Mouse (Mus musculus) lung, postnatal 4 days (tissue): ENCODE results near the gene Fv1.

Experiments used
- DNase-seq, 2 experiments: peaks; one replicate each; pipeline ENCODE4 v3.0.0; 2021

Fv1 gene

DNA sequence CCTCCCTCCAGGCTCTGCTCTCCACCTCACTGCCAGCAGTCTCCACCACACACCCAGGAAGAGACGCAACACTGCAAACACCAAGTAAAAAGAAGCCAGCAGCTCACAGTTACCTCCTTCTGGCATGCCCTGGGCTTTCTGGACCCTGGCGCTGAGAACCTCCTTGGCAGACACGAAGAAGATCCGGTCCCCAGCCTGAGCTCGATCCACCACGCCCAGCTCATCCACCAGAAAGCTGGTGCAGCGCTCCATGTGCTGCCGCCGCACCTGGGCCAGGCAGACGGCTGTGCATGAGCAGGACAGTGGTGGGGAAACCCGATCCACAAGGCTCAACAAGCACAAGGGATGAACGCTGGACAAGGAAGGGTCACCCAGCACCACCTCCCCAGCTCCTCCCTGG lies 17.4 kb downstream of the Fv1 start:
- DNase-seq: no peak

DNA sequence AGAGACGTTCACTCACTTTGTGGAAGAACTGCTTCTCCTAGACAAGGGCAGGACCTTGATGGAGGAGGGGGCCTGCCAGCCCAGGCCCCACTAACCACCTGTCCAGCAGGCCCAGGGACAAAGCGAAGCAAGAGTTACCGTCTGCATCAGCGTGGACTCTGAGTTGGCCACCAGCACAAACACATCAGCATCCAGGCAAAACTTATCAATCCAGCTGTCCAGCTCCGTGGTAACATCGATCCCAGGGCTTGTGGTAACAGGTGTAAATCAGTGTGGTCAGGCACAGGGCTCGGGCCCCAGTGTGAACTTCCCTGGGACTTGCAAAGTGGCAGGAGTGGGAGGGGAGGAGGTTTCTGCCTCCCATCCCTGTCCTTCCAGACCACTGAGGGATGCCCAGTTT lies 18.5 kb downstream of the Fv1 start:
- no peak for DNase-seq

DNA sequence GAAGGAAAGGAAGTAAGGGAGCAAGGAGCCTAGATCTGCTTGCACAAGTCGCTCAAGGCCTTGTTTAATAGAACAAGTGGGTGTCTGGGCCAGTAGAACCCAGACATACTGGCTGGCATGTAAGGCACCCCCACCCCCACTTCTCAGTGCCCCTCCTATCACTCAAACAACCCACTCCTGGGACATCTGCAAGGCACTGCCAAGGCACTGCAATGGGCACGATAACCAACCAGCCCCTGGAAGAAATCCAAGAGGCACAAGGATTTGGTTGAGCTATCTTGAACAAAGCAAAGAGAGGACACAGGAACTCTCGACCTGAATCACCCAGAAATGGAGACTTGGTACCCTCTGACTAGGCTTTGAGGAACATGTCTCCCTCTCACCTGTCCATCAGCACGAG lies 19.5 kb downstream of the Fv1 start:
- no peak for DNase-seq

DNA sequence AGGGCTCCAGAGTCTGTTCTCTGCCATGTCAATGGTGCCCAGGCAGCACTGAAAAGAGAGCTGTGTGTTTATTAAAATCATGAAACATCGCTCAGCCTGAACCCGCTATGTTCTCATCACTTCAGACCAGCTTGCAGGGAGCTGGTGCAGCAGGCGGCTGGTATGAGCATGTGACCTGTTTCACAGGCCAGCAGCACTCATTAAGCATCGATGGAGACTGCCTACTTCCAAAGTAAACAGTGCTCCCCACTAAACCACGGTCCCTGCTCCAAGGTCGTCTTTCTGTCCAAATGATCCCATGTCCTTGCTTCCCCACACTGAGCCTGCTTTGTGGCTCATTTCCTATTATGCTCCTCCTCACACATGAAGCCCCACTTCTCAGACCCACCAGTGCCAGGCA lies 21.6 kb downstream of the Fv1 start:
- DNase-seq: no peak

DNA sequence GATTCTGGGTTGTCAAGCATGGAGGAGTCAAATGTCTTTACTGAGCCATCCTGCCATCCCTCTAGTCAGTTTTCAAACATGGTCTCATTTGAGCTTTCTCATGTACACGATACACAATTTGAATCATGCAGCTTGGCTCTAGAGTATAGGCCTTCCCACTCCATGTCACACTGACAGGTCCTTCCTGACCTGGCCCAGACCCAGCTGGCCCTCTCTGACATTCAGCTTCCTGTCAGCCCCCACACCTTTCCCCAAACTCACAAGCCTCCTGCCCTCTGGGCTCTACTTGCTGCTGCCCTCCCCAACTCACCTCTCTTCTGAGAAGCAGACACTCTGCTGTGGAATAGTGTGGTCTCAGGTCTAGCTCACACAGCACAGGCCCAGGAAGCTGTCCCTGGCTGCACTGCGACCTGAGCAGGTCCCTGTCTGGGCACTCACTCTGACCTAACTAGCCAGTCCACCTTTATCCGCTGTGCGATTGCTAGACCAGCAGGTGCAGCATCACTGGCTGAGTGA lies 27.1 kb downstream of the Fv1 start:
- no peak for DNase-seq

DNA sequence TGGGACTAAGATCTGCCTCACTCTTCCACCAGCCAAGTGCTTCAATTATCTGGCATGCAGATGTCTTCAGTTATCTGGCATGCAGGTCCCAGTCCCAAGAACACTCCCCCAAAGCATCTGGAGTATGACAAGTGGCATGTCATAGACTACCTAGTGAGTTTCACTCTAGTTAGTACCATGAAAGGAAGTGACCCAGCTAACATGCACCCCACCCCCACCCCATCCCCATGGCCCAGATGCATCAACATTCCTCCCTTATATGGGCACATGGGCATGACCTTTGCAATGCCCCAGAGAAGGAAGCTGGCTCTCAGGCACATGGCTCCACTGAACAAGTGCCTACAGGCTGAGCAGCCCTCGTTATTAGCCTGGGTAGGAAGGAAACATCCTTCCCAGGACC lies 27.6 kb downstream of the Fv1 start:
- no peak for DNase-seq

DNA sequence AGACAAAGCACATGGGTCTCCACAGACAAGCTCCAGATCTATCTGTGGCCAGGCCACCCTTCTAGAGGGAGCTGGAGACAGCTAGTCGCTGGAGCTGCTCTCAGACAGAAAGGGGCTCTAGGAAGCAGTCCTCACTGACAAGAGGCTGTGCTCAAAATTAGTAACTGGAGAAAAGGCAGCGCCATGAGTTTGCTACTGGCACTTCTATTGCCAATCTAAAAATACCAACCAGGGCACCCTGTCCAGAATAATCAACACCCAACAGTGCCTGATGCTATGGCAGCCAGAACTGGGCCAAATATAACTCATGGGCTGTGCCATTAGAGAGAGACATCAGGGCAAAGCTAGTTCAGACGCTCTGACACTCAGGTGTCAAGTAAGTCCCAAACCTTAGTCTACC lies 28.6 kb downstream of the Fv1 start:
- no peak for DNase-seq

DNA sequence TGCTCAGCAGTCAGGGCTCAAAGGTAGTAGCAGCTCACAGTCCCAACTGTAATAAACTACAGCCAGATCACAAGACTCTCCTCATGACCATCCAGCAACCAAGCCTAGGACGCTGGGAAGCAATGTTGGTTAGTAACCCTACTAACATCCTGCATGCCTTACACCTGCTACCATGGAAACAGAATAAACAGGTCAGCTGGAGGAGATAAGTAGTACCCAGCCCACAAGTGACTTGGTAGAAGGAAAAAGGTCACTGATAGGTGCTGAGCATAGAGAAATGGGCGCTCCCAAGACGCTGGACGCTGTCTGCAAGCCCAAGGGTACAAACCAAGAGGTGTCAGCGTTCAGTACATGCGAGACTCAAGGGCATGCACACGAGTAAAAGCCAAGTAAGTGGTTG lies 31.7 kb downstream of the Fv1 start:
- no peak for DNase-seq

DNA sequence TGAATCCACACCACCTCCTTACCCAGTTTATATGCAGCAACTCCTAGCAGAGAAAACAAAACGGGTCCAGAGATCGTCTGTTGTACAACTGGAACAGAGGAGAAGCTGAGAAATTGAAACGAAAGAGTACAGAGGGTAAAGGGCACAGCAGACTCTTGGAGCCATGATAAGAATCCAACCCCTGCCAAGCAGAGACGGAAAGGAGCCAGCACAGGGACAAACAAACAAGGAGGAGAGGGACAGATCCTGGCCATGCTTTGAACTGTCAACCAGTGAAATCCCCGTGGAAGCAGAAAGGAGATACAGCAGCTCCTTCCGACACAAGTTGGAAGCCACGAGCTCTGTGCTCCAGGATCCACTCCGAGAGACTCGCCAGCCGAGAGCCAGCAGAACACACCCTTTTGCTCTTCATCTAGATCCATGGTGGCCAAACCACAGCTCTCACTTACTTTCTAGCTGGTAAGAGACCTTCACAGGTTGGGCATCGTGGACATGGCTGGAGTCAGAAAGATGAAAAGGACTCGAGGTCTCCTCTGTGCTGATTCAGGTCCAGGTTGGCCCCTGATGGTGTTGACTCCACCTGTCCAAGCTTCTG lies 34.2 kb downstream of the Fv1 start:
- DNase-seq: no peak

DNA sequence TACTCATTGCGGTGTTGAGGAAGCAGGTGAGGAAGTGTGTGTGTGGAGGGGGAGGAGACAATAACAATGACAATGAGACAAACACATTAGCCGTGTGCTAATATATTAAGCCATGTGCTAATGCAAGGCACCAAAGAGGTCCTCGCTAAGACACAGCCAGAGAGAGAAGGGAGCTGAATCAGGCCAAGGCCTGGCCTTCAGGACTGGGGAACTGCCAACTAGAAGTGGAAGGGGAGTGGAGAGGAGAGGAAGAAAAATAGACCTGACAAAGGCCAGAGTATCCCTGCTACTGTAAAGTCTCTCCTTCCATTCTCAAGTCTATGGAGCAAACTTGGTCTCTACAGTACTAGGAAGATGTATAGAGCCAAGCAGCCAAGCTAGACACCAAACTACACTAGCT lies 34.8 kb downstream of the Fv1 start:
- DNase-seq: no peak

DNA sequence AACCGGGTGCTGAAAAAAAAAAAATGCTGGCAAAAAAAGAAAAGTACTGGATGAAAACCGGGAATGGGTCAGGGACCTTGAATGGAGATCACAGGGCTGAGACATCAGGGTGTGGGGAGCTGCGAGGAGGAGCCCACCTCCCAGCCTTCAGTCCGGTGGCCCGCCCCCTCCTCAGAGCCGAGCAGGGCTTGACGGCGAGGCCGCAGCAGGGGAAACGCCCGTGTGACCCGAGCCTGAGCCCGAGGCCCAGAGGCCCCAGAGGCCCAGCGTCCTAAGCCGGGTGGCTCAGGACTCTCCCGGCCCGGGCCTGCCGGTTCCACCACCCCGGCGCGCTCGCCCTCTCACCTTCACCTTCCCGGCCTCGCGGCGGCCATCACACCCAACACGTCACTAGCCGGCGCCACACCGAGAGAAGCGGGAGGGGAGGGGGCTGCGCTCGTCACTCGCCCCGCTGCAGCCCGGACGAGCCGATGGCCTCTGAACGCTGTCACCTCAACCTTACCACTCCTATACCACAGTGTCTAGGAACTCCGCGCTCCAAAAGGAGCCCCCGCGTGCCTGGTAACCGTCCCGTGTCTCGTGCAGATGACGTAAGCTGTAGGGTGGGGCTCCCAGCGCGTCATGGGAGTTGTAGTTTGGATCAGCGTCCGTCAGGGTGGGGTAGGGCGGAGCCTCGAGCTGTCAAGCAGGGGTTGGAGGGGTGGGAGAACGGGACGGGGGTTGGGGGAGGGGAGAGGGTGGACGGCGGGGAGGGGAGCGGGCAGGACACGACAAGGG lies 35.7 kb downstream of the Fv1 start, which contains the start of gene Mfn2:
Gene Mfn2, minus strand, starts transcription at position 392 of the 777 bp plus-strand sequence.
- peak; percentile 89 to 90 for DNase-seq

DNA sequence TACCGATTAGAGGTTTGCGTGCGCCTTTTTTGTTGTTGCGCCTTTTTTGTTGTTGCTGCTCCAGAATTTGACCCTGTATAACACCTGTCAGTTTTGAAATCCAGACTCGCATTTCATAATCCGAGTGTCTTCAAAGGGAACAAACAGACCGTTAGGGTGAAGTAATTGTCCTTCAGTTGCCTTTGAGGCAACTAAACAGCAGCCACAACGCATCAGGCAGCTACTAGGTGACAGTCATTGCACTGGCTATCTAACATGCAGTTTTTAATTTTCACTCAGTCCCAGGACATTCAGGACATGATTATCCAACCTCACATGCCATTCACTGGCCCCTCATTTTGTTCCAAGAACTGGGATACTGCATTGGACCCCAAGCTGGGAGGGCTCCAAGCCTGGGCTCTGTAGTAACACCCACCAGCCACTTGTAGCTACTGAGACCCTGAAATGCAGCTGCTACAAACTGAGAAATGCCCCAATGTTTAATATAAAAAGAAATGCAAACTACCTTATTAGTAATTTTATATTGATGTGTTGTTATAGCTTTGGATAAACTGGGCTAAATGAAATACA lies 36.4 kb downstream of the Fv1 start:
- no peak for DNase-seq

DNA sequence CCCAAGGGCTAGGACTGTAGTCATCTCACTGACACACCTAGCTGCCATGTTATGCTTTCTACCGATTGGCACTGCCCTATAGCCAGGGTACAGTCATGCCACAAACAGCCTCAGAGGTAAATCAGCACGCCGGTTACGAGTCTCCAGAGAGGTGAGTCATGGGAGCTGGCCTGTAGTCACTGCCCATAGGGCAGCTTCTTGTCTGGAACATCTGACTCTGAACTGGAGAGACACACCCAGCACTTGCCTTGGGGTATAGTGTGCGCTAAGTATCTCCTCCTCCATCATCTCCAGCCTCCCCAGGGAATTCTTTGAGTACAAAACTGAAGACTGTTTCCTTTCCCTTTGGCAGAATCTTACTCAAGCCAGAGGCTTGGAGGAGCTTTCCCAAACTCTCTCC lies 37.5 kb downstream of the Fv1 start:
- no peak for DNase-seq

DNA sequence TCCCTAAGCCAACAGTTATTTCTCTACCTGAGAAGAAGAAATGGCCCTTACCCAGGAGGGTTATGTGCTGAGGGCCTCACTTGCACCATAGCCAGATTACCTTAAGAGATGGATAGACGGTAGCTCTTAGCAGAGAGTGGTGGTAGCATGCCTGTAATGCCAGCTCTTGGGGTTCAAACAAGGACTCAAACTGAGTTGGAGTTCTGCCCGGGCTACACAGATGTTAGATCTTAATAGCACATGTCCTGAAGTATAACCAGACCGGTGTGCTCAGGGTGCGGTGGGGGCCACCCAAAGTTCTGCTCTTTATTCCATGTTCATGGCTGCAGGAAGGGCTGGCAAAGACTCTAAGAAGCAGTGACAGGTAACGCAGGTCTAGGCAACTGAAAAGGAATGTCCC lies 40.7 kb downstream of the Fv1 start:
- DNase-seq: no peak

DNA sequence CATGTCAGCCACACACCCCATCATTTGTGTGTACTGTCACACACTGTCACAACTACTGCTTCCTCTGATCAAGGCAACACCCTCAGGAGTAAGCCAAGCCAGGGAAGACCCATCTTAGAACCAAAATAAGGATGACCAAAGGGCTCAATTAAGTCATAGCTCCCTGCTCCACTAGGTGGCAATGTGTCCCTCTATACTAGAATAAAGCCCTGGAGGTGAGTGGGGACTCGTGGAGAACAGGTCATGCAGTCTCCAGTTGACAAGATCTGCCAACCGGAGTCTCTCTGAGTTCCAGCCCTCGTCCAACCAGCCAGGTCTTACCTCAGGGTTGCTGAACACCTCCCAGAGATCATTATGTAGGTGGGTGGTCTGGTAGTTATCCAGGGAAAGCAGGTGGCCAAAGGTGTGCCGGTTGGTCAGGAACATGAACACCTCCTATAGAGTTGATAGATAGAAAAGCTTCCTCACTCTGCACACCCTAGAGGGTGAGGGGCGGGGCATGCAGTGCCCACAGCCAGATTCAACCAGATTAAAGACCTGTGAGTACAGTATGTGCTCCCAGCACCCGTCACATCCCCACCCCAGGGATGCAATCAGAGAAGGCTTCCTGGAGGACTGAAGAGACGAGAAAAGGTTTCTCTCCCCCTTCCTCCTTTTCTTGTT lies 49.8 kb downstream of the Fv1 start:
- peak in 1 of 2 experiments; percentile 60 for DNase-seq
